Mouse (Mus musculus): ENCODE measurements at regions not wholly inside any gene's neighbourhood (a gene's known extent, or its start where the extent isn't known, plus 50 kb on each side); places are given as distances from the start of the nearest gene placed in this dataset.

GRCm38 (mm10) chr1:83870853-83871567, 463.0 kb upstream of the Sphkap start:
- Histone ChIP-seq H3K27ac (no peak overlapping the region), H3K9me3 (replicated peaks) (no peaks in the 10 kb centered on the region), H3K4me2 (no peak overlapping the region), H3K27me3 (replicated peaks) (no peaks in the 10 kb centered on the region), H3K4me1 (no peaks in the 10 kb centered on the region), H3K4me3 (no peak overlapping the region), H3K9ac (no peak overlapping the region), H3K36me3 (no peaks in the 10 kb centered on the region)
- 55% methylated on average over 5 of the region's 5 CpGs for WGBS (ENCODE audit: insufficient replicate concordance)
- ATAC-seq, result no peak

- no peak overlapping the region for H3K9ac ChIP-seq
- H3K4me2 ChIP-seq, result no peak overlapping the region
- H3K4me3 ChIP-seq, result no peak overlapping the region
- WGBS (ENCODE audit: insufficient replicate concordance), result 84% methylated on average over 2 of the region's 2 CpGs
- H3K27ac ChIP-seq, result no peak overlapping the region
- no peaks in the 10 kb centered on the region for H3K27me3 ChIP-seq (replicated peaks)
- no peaks in the 10 kb centered on the region for H3K9me3 ChIP-seq (replicated peaks)
- no peak for ATAC-seq
- H3K36me3 ChIP-seq, result no peaks in the 10 kb centered on the region
- H3K4me1 ChIP-seq, result no peaks in the 10 kb centered on the region
Observed at GRCm38 (mm10) chr1:83869046-83869445, 461.0 kb upstream of the Sphkap start.

- 56% methylated on average over 1 of the region's 1 CpGs for WGBS (ENCODE audit: insufficient replicate concordance)
- Histone ChIP-seq H3K9me3 (replicated peaks) (no peaks in the 10 kb centered on the region), H3K36me3 (no peaks in the 10 kb centered on the region), H3K9ac (no peak overlapping the region), H3K27ac (no peak overlapping the region), H3K27me3 (replicated peaks) (no peaks in the 10 kb centered on the region), H3K4me2 (no peak overlapping the region), H3K4me3 (no peak overlapping the region), H3K4me1 (no peaks in the 10 kb centered on the region)
- no peak for ATAC-seq
Observed at GRCm38 (mm10) chr1:83862541-83862940, 454.5 kb upstream of the Sphkap start.

GRCm38 (mm10) chr1:83862128-83862527, 454.1 kb upstream of the Sphkap start:
- Histone ChIP-seq H3K4me2 (no peak overlapping the region), H3K4me3 (no peak overlapping the region), H3K36me3 (no peaks in the 10 kb centered on the region), H3K27ac (no peak overlapping the region), H3K9me3 (replicated peaks) (no peaks in the 10 kb centered on the region), H3K9ac (no peak overlapping the region), H3K27me3 (replicated peaks) (no peaks in the 10 kb centered on the region), H3K4me1 (no peaks in the 10 kb centered on the region)
- WGBS (ENCODE audit: insufficient replicate concordance), result 48% methylated on average over 3 of the region's 3 CpGs
- ATAC-seq, result no peak

GRCm38 (mm10) chr1:83859732-83860424, 451.9 kb upstream of the Sphkap start:
- Histone ChIP-seq H3K27ac (no peak overlapping the region), H3K9ac (no peak overlapping the region), H3K4me3 (no peak overlapping the region), H3K9me3 (replicated peaks) (no peaks in the 10 kb centered on the region), H3K36me3 (no peaks in the 10 kb centered on the region), H3K4me1 (no peaks in the 10 kb centered on the region), H3K27me3 (replicated peaks) (no peaks in the 10 kb centered on the region), H3K4me2 (no peak overlapping the region)
- no peak for ATAC-seq
- 66% methylated on average over 3 of the region's 3 CpGs for WGBS (ENCODE audit: insufficient replicate concordance)

GRCm38 (mm10) chr1:83853996-83854395, 446.0 kb upstream of the Sphkap start:
- Histone ChIP-seq H3K9ac (no peak overlapping the region), H3K4me3 (no peak overlapping the region), H3K27ac (no peak overlapping the region), H3K4me1 (no peaks in the 10 kb centered on the region), H3K4me2 (no peak overlapping the region), H3K9me3 (replicated peaks) (no peaks in the 10 kb centered on the region), H3K27me3 (replicated peaks) (no peaks in the 10 kb centered on the region), H3K36me3 (no peaks in the 10 kb centered on the region)
- 81% methylated on average over 5 of the region's 5 CpGs for whole genome bisulfite sequencing (ENCODE audit: insufficient replicate concordance)
- ATAC-seq, result no peak

GRCm38 (mm10) chr1:83851081-83851480, 443.1 kb upstream of the Sphkap start:
- Histone ChIP-seq H3K9ac (no peak overlapping the region), H3K27ac (no peak overlapping the region), H3K4me2 (no peak overlapping the region), H3K9me3 (replicated peaks) (no peaks in the 10 kb centered on the region), H3K4me3 (no peak overlapping the region), H3K4me1 (no peaks in the 10 kb centered on the region), H3K27me3 (replicated peaks) (no peaks in the 10 kb centered on the region), H3K36me3 (no peaks in the 10 kb centered on the region)
- 77% methylated on average over 6 of the region's 6 CpGs for WGBS (ENCODE audit: insufficient replicate concordance)
- ATAC-seq, result no peak

- Histone ChIP-seq H3K27me3 (replicated peaks) (no peaks in the 10 kb centered on the region), H3K4me3 (no peak overlapping the region), H3K9ac (no peak overlapping the region), H3K4me1 (no peaks in the 10 kb centered on the region), H3K36me3 (no peaks in the 10 kb centered on the region), H3K4me2 (no peak overlapping the region), H3K27ac (no peak overlapping the region), H3K9me3 (replicated peaks) (no peaks in the 10 kb centered on the region)
- ATAC-seq, result no peak
- 69% methylated on average over 2 of the region's 2 CpGs for WGBS (ENCODE audit: insufficient replicate concordance)
Observed at GRCm38 (mm10) chr1:83848414-83848813, 440.4 kb upstream of the Sphkap start.

GRCm38 (mm10) chr1:83847992-83848391, 440.0 kb upstream of the Sphkap start:
- H3K4me2 ChIP-seq, result no peak overlapping the region
- no peaks in the 10 kb centered on the region for H3K4me1 ChIP-seq

GRCm38 (mm10) chr1:83844827-83845379, 436.9 kb upstream of the Sphkap start:
- H3K4me1 ChIP-seq, result no peaks in the 10 kb centered on the region
- H3K4me3 ChIP-seq, result no peak overlapping the region
- no peaks in the 10 kb centered on the region for H3K27me3 ChIP-seq (replicated peaks)
- H3K9me3 ChIP-seq (replicated peaks), result no peaks in the 10 kb centered on the region
- no peak overlapping the region for H3K4me2 ChIP-seq
- no peak overlapping the region for H3K27ac ChIP-seq
- no peak overlapping the region for H3K9ac ChIP-seq
- WGBS (ENCODE audit: insufficient replicate concordance), result 44% methylated on average over 4 of the region's 4 CpGs
- ATAC-seq, result no peak
- H3K36me3 ChIP-seq, result no peaks in the 10 kb centered on the region

More at GRCm38 (mm10) chr1:83847992-83848391, 440.0 kb upstream of the Sphkap start:
- H3K27me3 ChIP-seq (replicated peaks), result no peaks in the 10 kb centered on the region
- H3K9ac ChIP-seq, result no peak overlapping the region
- no peaks in the 10 kb centered on the region for H3K36me3 ChIP-seq
- no peak for ATAC-seq
- 39% methylated on average over 5 of the region's 5 CpGs for WGBS (ENCODE audit: insufficient replicate concordance)
- no peaks in the 10 kb centered on the region for H3K9me3 ChIP-seq (replicated peaks)
- H3K4me3 ChIP-seq, result no peak overlapping the region
- H3K27ac ChIP-seq, result no peak overlapping the region

- Histone ChIP-seq H3K36me3 (no peaks in the 10 kb centered on the region), H3K9ac (no peak overlapping the region), H3K4me2 (no peak overlapping the region), H3K9me3 (replicated peaks) (no peaks in the 10 kb centered on the region), H3K27ac (no peak overlapping the region), H3K4me3 (no peak overlapping the region), H3K4me1 (no peaks in the 10 kb centered on the region), H3K27me3 (replicated peaks) (no peaks in the 10 kb centered on the region)
- WGBS (ENCODE audit: insufficient replicate concordance), result 82% methylated on average over 6 of the region's 6 CpGs
- ATAC-seq, result no peak
Observed at GRCm38 (mm10) chr1:83835965-83836364, 428.0 kb upstream of the Sphkap start.

- Histone ChIP-seq H3K4me1 (no peaks in the 10 kb centered on the region), H3K27ac (no peak overlapping the region), H3K9me3 (replicated peaks) (no peaks in the 10 kb centered on the region), H3K27me3 (replicated peaks) (no peaks in the 10 kb centered on the region), H3K4me3 (no peak overlapping the region), H3K9ac (no peak overlapping the region), H3K36me3 (no peaks in the 10 kb centered on the region), H3K4me2 (no peak overlapping the region)
- no peak for ATAC-seq
- 79% methylated on average over 3 of the region's 3 CpGs for WGBS (ENCODE audit: insufficient replicate concordance)
Observed at GRCm38 (mm10) chr1:83832946-83833345, 424.9 kb upstream of the Sphkap start.

All from liver, embryonic 12.5 days (tissue).